ENCODE assay signal across 21 mouse cellular contexts in genomic region chr5:32424464-32424863, GRCm38 (mm10).
"Had no signal": no experiment of that assay in that cellular context is flagged by ENCODE, and none has a peak within 500 bp of the region (broad histone marks: within the 10 kb centered on the region; RNA-seq: fewer than 3 reads in every experiment).

No protein-coding gene starts in this region.

- H3K36me3 ChIP-seq: liver, embryonic 13.5 days; neural tube, embryonic 12.5 days; neural tube, embryonic 15.5 days had no signal

- H3K27ac ChIP-seq: kidney, postnatal 0 days; layer of hippocampus, adult 2 months; left cerebral cortex, adult 2 months; liver, embryonic 13.5 days; neural tube, embryonic 12.5 days; neural tube, embryonic 15.5 days; stomach, postnatal 0 days had no signal

- H3K9me3 ChIP-seq: liver, embryonic 13.5 days; neural tube, embryonic 12.5 days; neural tube, embryonic 15.5 days had no signal

- H3K4me2 ChIP-seq: liver, embryonic 13.5 days; midbrain, embryonic 11.5 days had no signal

- H3K9ac ChIP-seq: liver, embryonic 13.5 days; neural tube, embryonic 12.5 days; neural tube, embryonic 15.5 days had no signal

- ATAC-seq: intestine, postnatal 0 days had no signal

- H3K27me3 ChIP-seq: liver, embryonic 13.5 days; neural tube, embryonic 12.5 days; neural tube, embryonic 15.5 days had no signal

- DNase-seq: kidney, adult 2 months; layer of hippocampus, postnatal 36 days; liver, embryonic 13.5 days; lung, adult 2 months; lung, postnatal 14 days; lung, postnatal 4 days; midbrain, embryonic 14.5 days; right cerebral cortex, adult 18-20 months; right cerebral cortex, postnatal 14 days; right cerebral cortex, postnatal 4 days; thymus, adult 18-20 months; thymus, postnatal 14 days; thymus, postnatal 4 days had no signal

- H3K4me3 ChIP-seq: layer of hippocampus, adult 2 months; left cerebral cortex, adult 2 months; liver, embryonic 13.5 days; neural tube, embryonic 12.5 days; neural tube, embryonic 15.5 days had no signal
